ENCODE assay signal across 18 mouse cellular contexts in genomic region chr6:61248700-61249099, GRCm38 (mm10).
DNase-seq lines count a peak whose midpoint lies in the region; ATAC-seq and TF ChIP-seq lines count a peak whose summit lies in the region.
"Had no signal": no experiment of that assay in that cellular context is flagged by ENCODE, and none has a peak within 500 bp of the region (broad histone marks: within the 10 kb centered on the region; RNA-seq: fewer than 3 reads in every experiment).

No protein-coding gene starts in this region.

- H3K27me3 ChIP-seq in hindbrain, embryonic 12.5 days = no peaks in the 10 kb centered on the region
- H3K27me3 ChIP-seq in hindbrain, embryonic 10.5 days (ENCODE audit: insufficient read depth, poor library complexity, severe bottlenecking) = no peaks in the 10 kb centered on the region
- no peaks in the 10 kb centered on the region for H3K27me3 ChIP-seq in lung, postnatal 0 days (replicated peaks; ENCODE audit: insufficient read depth, low read length)
- no peaks in the 10 kb centered on the region for H3K27me3 ChIP-seq in forebrain, embryonic 16.5 days (replicated peaks; ENCODE audit: control insufficient read depth, insufficient read depth, low read length)
- no peaks in the 10 kb centered on the region for H3K27me3 ChIP-seq in neural tube, embryonic 15.5 days (replicated peaks)
- H3K27me3 ChIP-seq: lung, embryonic 15.5 days; neural tube, embryonic 12.5 days had no signal

- H3K4me2 ChIP-seq in hindbrain, embryonic 12.5 days (replicated peaks) = no peak overlapping the region
- H3K4me2 ChIP-seq in lung, postnatal 0 days (replicated peaks; ENCODE audit: low read depth, low read length) = no peak overlapping the region
- no peak overlapping the region for H3K4me2 ChIP-seq in forebrain, embryonic 16.5 days (ENCODE audit: low read length)
- H3K4me2 ChIP-seq in neural tube, embryonic 15.5 days = no peak overlapping the region
- H3K4me2 ChIP-seq: liver, embryonic 11.5 days; lung, embryonic 15.5 days; neural tube, embryonic 12.5 days had no signal

- WGBS in hindbrain, embryonic 12.5 days = 62% methylated on average over 2 of the region's 2 CpGs
- whole genome bisulfite sequencing in hindbrain, embryonic 10.5 days = 74% methylated on average over 2 of the region's 2 CpGs
- whole genome bisulfite sequencing in lung, postnatal 0 days = 83% methylated on average over 2 of the region's 2 CpGs
- WGBS in forebrain, embryonic 16.5 days = 51% methylated on average over 2 of the region's 2 CpGs
- WGBS in neural tube, embryonic 15.5 days = 45% methylated on average over 2 of the region's 2 CpGs

- no peak overlapping the region for H3K4me3 ChIP-seq in hindbrain, embryonic 12.5 days
- no peak overlapping the region for H3K4me3 ChIP-seq in hindbrain, embryonic 10.5 days
- no peak overlapping the region for H3K4me3 ChIP-seq in lung, postnatal 0 days (ENCODE audit: low read depth, low read length)
- no peak overlapping the region for H3K4me3 ChIP-seq in forebrain, embryonic 16.5 days (replicated peaks; ENCODE audit: low read length)
- H3K4me3 ChIP-seq in neural tube, embryonic 15.5 days (replicated peaks) = no peak overlapping the region
- H3K4me3 ChIP-seq: erythroblast, embryonic 14.5 days; gastrocnemius, adult 2 months; lung, embryonic 15.5 days; neural tube, embryonic 12.5 days had no signal

- no peak overlapping the region for H3K27ac ChIP-seq in hindbrain, embryonic 12.5 days
- no peak overlapping the region for H3K27ac ChIP-seq in hindbrain, embryonic 10.5 days
- no peak overlapping the region for H3K27ac ChIP-seq in lung, postnatal 0 days (ENCODE audit: low read length)
- H3K27ac ChIP-seq in forebrain, embryonic 16.5 days (ENCODE audit: low read length) = no peak overlapping the region
- 0 out of 2 replicates have a peak overlapping the region, but pooled peaks have one; percentile 5 for H3K27ac ChIP-seq in neural tube, embryonic 15.5 days (replicated peaks)
- H3K27ac ChIP-seq: gastrocnemius, adult 2 months; lung, embryonic 15.5 days; neural tube, embryonic 12.5 days had no signal

- no peaks in the 10 kb centered on the region for H3K4me1 ChIP-seq in hindbrain, embryonic 12.5 days
- no peaks in the 10 kb centered on the region for H3K4me1 ChIP-seq in hindbrain, embryonic 10.5 days (replicated peaks)
- no peaks in the 10 kb centered on the region for H3K4me1 ChIP-seq in lung, postnatal 0 days (ENCODE audit: insufficient read depth, low read depth, low read length)
- peaks cover 3% of the 10 kb centered on the region for H3K4me1 ChIP-seq in forebrain, embryonic 16.5 days (replicated peaks; ENCODE audit: control insufficient read depth, insufficient read depth, low read length)
- peaks cover 5% of the 10 kb centered on the region; the same call in 1 of the 2 replicates for H3K4me1 ChIP-seq in neural tube, embryonic 15.5 days
- H3K4me1 ChIP-seq: lung, embryonic 15.5 days; neural tube, embryonic 12.5 days had no signal

- peak; percentile 56 for ATAC-seq in hindbrain, embryonic 12.5 days (ENCODE audit: low FRiP score)
- no peak for ATAC-seq in lung, postnatal 0 days
- peak; percentile 68 for ATAC-seq in forebrain, embryonic 16.5 days
- peak; percentile 54 for ATAC-seq in neural tube, embryonic 15.5 days (ENCODE audit: low FRiP score)

- DNase-seq in hindbrain, embryonic 10.5 days (ENCODE audit: low spot score) = no peak
- DNase-seq in lung, postnatal 0 days (ENCODE audit: low spot score) = no peak
- DNase-seq in lung, postnatal 4 days = no peak
- DNase-seq in embryo, embryonic 10.5 days (ENCODE audit: low spot score) = no peak
- DNase-seq: adrenal gland, adult 8-10 months; B cell, adult 2 months; cerebellum, adult 11-12 months; gastrocnemius, adult 2 months; heart, adult 18-20 months; kidney, adult 11 months; kidney, postnatal 14 days had no signal

- H3K36me3 ChIP-seq in hindbrain, embryonic 12.5 days = no peaks in the 10 kb centered on the region
- no peaks in the 10 kb centered on the region for H3K36me3 ChIP-seq in hindbrain, embryonic 10.5 days
- no peaks in the 10 kb centered on the region for H3K36me3 ChIP-seq in lung, postnatal 0 days (ENCODE audit: insufficient read depth, low read length)
- H3K36me3 ChIP-seq in forebrain, embryonic 16.5 days (ENCODE audit: control insufficient read depth, insufficient read depth) = no peaks in the 10 kb centered on the region
- no peaks in the 10 kb centered on the region for H3K36me3 ChIP-seq in neural tube, embryonic 15.5 days
- H3K36me3 ChIP-seq: lung, embryonic 15.5 days; neural tube, embryonic 12.5 days had no signal

- 0 out of 2 replicates have a peak, but pooled peaks have one; percentile 25 for TF ChIP-seq CTCF in lung, postnatal 0 days (IDR thresholded peaks at IDR 0.05)

- H3K9me3 ChIP-seq in hindbrain, embryonic 12.5 days (replicated peaks) = no peaks in the 10 kb centered on the region
- H3K9me3 ChIP-seq in hindbrain, embryonic 10.5 days = no peaks in the 10 kb centered on the region
- no peaks in the 10 kb centered on the region for H3K9me3 ChIP-seq in lung, postnatal 0 days (ENCODE audit: low read length)
- no peaks in the 10 kb centered on the region for H3K9me3 ChIP-seq in forebrain, embryonic 16.5 days (ENCODE audit: control insufficient read depth, low read length)
- H3K9me3 ChIP-seq in neural tube, embryonic 15.5 days (replicated peaks) = no peaks in the 10 kb centered on the region
- H3K9me3 ChIP-seq: lung, embryonic 15.5 days; neural tube, embryonic 12.5 days had no signal

- no peak for TF ChIP-seq EP300 in lung, postnatal 0 days (IDR thresholded peaks at IDR 0.05)

- H3K9ac ChIP-seq in hindbrain, embryonic 12.5 days = no peak overlapping the region
- no peak overlapping the region for H3K9ac ChIP-seq in lung, postnatal 0 days (replicated peaks; ENCODE audit: low read depth)
- no peak overlapping the region for H3K9ac ChIP-seq in forebrain, embryonic 16.5 days (replicated peaks; ENCODE audit: low read depth, low read length)
- H3K9ac ChIP-seq in neural tube, embryonic 15.5 days (replicated peaks) = no peak overlapping the region
- H3K9ac ChIP-seq: lung, embryonic 15.5 days; neural tube, embryonic 12.5 days had no signal
